Mouse (Mus musculus): ENCODE results near the gene Tnfrsf1b. TPM values are rescaled to one million over a fixed set of nuclear protein-coding genes. Genes with fewer than 3 reads are reported as not detected.
"Not testable (repeated sequence)": the region's sequence is repeated elsewhere in the genome, so short reads cannot be mapped to it uniquely, and the experiment has no call there.

Tnfrsf1b gene
- polyA plus RNA-seq, 1 experiment from 2014 or later = 2.4 TPM

DNA sequence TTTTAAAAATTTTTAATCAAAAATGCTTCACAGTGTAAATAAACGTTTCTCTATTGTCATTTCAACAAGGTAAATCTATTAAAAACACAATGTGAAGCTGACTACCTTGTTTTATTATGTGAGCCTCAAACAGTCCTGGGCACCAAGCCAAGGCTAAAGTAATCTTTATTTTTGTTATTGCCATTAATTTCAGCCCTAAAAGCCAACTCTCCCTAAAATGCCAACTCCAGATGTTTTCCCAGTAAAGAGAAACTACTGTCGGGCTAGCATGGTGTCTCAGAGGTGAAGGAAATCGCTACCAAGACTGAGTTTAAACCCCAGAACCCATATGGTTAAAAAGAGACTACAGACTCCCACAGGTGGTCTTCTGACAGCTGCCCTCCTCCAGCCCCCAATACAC, 53.3 kb downstream of the Tnfrsf1b start:
- WGBS = 57% methylated on average over 3 of the region's 3 CpGs
- Histone ChIP-seq H3K9ac (ENCODE audit: low read length) (no peak overlapping the region; the same call in 1 of the 2 replicates), H3K27ac (ENCODE audit: low read depth, low read length) (no peak overlapping the region), H3K36me3 (ENCODE audit: control insufficient read depth, insufficient read depth, low read length) (no peaks in the 10 kb centered on the region; the same call in 1 of the 2 replicates), H3K4me3 (ENCODE audit: low read depth, low read length) (no peak overlapping the region), H3K4me2 (peak overlapping the region; percentile 83), H3K9me3 (ENCODE audit: control insufficient read depth, low read length) (no peaks in the 10 kb centered on the region), H3K4me1 (ENCODE audit: control insufficient read depth, insufficient read depth, low read length) (peaks cover 7% of the 10 kb centered on the region), H3K27me3 (ENCODE audit: control insufficient read depth, insufficient read depth, low read length) (no peaks in the 10 kb centered on the region)
- no peak for DNase-seq (ENCODE audit: low spot score, missing footprints)
- ATAC-seq (ENCODE audit: low FRiP score) = no peak

DNA sequence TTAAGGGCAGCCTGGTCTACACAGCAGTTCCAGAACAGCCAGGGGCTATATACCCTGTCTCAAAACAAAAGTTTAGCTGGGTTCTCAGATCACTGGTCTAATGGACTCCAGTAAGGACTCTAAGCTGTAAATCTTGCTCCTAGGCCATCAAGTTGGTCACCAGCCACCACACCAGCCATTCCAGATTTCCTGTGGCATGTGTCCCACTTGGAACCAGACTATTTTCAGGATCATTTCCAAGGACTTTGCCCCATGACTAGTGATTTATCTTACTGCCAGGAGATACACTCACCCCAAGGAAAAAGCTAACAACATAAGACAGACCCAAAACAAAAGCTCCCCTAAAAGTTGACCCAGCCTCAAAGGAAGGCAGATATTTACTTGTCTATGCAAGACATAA, 54.0 kb downstream of the Tnfrsf1b start:
- no peak for ATAC-seq (ENCODE audit: low FRiP score)
- H3K4me2 ChIP-seq = no peak overlapping the region

DNA sequence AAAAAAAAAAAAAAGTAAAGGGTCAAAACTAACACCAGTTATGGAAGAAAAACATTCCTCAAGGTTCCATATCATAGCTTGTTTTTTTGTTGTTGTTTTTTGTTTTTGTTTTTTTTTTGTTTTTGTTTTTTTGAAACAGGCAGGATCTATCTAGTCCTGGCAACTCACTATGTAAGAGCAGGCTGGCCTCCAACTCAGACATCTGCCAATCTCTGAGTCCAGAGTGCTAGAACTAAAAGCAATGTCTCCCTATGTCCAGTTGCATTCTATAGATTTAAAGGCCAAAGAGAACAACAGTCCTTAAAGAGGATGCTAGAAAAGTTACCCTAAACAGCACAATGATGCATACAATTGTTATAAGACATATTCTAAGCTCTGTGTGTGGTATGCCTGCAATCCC, 58.1 kb downstream of the Tnfrsf1b start:
- Histone ChIP-seq H3K27me3 (ENCODE audit: control insufficient read depth, insufficient read depth, low read length) (no peaks in the 10 kb centered on the region), H3K4me3 (ENCODE audit: low read depth, low read length) (no peak overlapping the region), H3K36me3 (ENCODE audit: control insufficient read depth, insufficient read depth, low read length) (no peaks in the 10 kb centered on the region; the same call in 1 of the 2 replicates), H3K9ac (ENCODE audit: low read length) (no peak overlapping the region), H3K9me3 (ENCODE audit: control insufficient read depth, low read length) (no peaks in the 10 kb centered on the region), H3K4me1 (ENCODE audit: control insufficient read depth, insufficient read depth, low read length) (peaks cover 2% of the 10 kb centered on the region; the same call in 1 of the 2 replicates), H3K4me2 (no peak overlapping the region), H3K27ac (ENCODE audit: low read depth, low read length) (no peak overlapping the region)
- ATAC-seq (ENCODE audit: low FRiP score) (no peak), DNase-seq (ENCODE audit: low spot score, missing footprints) (no peak)

More for the DNA sequence above, 54.0 kb downstream of the Tnfrsf1b start:
- Histone ChIP-seq H3K36me3 (ENCODE audit: control insufficient read depth, insufficient read depth, low read length) (no peaks in the 10 kb centered on the region; the same call in 1 of the 2 replicates), H3K4me3 (ENCODE audit: low read depth, low read length) (no peak overlapping the region), H3K4me1 (ENCODE audit: control insufficient read depth, insufficient read depth, low read length) (peaks cover 7% of the 10 kb centered on the region), H3K9me3 (ENCODE audit: control insufficient read depth, low read length) (no peaks in the 10 kb centered on the region), H3K27ac (ENCODE audit: low read depth, low read length) (no peak overlapping the region), H3K9ac (ENCODE audit: low read length) (no peak overlapping the region), H3K27me3 (ENCODE audit: control insufficient read depth, insufficient read depth, low read length) (no peaks in the 10 kb centered on the region)
- DNase-seq (ENCODE audit: low spot score, missing footprints) = no peak

DNA sequence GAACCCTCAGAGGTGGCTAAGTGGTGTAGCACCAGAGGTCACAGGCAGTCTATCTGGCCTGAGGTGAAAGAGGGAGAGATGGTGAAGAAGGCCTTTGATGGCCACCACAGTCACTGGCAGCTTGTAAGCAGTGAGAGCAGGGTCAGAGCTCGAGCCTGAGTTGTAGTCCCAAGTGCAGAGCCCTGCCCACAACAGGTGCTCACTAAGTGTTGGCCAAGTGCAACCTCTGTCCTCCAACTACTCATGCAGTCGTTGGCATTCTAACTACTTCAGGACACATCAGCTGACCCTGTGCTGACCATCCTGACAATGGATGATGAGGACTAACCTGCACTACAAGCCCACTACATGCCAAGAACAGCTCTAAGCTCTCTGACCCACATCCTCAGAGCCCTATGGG, 59.1 kb downstream of the Tnfrsf1b start:
- WGBS = 86% methylated on average over 2 of the region's 2 CpGs
- Histone ChIP-seq H3K4me1 (ENCODE audit: control insufficient read depth, insufficient read depth, low read length) (no peaks in the 10 kb centered on the region), H3K9me3 (ENCODE audit: control insufficient read depth, low read length) (no peaks in the 10 kb centered on the region), H3K27me3 (ENCODE audit: control insufficient read depth, insufficient read depth, low read length) (no peaks in the 10 kb centered on the region), H3K4me3 (ENCODE audit: low read depth, low read length) (no peak overlapping the region), H3K4me2 (no peak overlapping the region), H3K9ac (ENCODE audit: low read length) (no peak overlapping the region), H3K27ac (ENCODE audit: low read depth, low read length) (no peak overlapping the region), H3K36me3 (ENCODE audit: control insufficient read depth, insufficient read depth, low read length) (no peaks in the 10 kb centered on the region; the same call in 1 of the 2 replicates)
- ATAC-seq (ENCODE audit: low FRiP score) (no peak), DNase-seq (ENCODE audit: low spot score, missing footprints) (no peak)

DNA sequence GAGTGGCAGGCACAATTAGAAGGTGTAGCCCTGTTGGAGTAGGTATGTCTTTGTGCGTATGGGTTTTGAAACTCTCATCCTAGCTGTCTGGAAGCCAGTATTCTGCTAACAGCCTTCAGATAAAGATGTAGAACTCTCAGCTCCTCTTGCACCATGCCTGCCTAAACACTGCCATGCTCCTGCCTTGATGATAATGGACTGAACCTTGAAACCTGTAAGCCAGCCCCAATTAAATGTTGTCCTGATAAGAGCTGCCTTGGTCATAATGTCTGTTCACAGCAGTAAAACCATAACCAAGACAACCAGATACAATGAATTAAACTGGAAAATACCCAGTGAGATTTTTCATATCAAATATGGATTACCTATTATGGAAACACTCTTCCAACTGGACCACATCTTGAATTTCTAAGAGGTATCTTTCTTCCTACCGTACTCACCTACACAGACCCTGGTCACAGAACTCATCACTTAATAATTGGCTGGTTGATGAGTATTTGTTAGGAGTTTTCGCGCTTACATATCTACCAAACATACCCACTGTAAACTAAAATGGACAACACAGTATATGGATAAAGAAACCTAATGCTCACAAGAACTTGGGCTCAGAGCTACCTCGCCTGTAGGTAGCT, 67.6 kb downstream of the Tnfrsf1b start:
- 97% methylated on average over 5 of the region's 5 CpGs for WGBS
- no peaks in the 10 kb centered on the region for H3K27me3 ChIP-seq (ENCODE audit: control insufficient read depth, insufficient read depth, low read length)
- H3K9ac ChIP-seq (ENCODE audit: low read length) = no peak overlapping the region
- peaks cover 7% of the 10 kb centered on the region for H3K36me3 ChIP-seq (ENCODE audit: control insufficient read depth, insufficient read depth, low read length)
- H3K4me1 ChIP-seq (ENCODE audit: control insufficient read depth, insufficient read depth, low read length) = no peaks in the 10 kb centered on the region
- no peak overlapping the region for H3K27ac ChIP-seq (ENCODE audit: low read depth, low read length)
- no peaks in the 10 kb centered on the region for H3K9me3 ChIP-seq (ENCODE audit: control insufficient read depth, low read length)
- H3K4me2 ChIP-seq = no peak overlapping the region
- H3K4me3 ChIP-seq (ENCODE audit: low read depth, low read length) = no peak overlapping the region
- DNase-seq (ENCODE audit: low spot score, missing footprints) = peak; percentile 49
- ATAC-seq (ENCODE audit: low FRiP score) = no peak

DNA sequence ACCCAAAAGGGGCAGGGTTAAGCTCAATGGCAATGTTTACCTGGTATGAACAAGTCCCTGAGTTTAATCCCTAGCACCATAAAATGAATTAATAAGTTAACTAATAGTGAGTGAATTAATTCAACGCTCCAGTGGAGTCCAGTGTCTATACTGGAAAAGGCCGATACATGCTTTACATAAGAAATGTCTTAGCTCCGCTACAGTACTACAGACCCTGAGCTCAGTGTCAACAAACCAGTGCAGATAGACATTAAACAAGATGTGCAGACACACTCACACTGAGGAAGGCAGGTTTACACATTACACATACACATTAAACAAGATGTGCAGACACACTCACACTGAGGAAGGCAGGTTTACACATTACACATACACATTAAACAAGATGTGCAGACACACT, 81.1 kb downstream of the Tnfrsf1b start:
- H3K4me2 ChIP-seq; ATAC-seq (ENCODE audit: low FRiP score); H3K27ac ChIP-seq (ENCODE audit: low read depth, low read length); H3K27me3 ChIP-seq (ENCODE audit: control insufficient read depth, insufficient read depth, low read length); H3K9me3 ChIP-seq (ENCODE audit: control insufficient read depth, low read length); H3K9ac ChIP-seq (ENCODE audit: low read length); H3K4me3 ChIP-seq (ENCODE audit: low read depth, low read length); H3K4me1 ChIP-seq (ENCODE audit: control insufficient read depth, insufficient read depth, low read length): not testable (repeated sequence)
- 86% methylated on average over 3 of the region's 3 CpGs for WGBS
- peak; percentile 44 for DNase-seq (ENCODE audit: low spot score, missing footprints)
- H3K36me3 ChIP-seq (ENCODE audit: control insufficient read depth, insufficient read depth, low read length) = peaks cover 11% of the 10 kb centered on the region; the same call in 1 of the 2 replicates

DNA sequence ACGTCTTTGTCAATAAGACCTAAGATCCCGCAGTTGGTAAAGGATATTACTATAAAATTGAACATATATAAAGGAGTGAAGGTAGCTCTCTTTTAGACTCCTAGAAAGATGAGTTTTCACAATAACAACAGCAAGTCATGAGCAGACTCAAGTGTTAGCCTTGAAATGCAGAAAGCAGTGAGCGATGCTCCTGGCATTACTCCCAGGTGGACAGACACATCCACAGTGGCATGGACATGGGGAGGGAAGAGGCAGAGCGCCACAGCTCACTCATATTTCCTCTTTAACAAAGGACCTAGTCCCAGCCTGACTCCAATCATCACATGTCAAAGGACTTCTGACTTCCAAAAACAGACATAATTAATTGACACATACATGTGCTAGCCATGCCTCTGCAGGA, 82.6 kb downstream of the Tnfrsf1b start:
- no peaks in the 10 kb centered on the region for H3K4me1 ChIP-seq (ENCODE audit: control insufficient read depth, insufficient read depth, low read length)
- ATAC-seq (ENCODE audit: low FRiP score) (no peak), DNase-seq (ENCODE audit: low spot score, missing footprints) (no peak)
- no peak overlapping the region for H3K4me3 ChIP-seq (ENCODE audit: low read depth, low read length)
- no peak overlapping the region for H3K9ac ChIP-seq (ENCODE audit: low read length)
- H3K27me3 ChIP-seq (ENCODE audit: control insufficient read depth, insufficient read depth, low read length) = no peaks in the 10 kb centered on the region
- H3K27ac ChIP-seq (ENCODE audit: low read depth, low read length) = no peak overlapping the region
- WGBS = 95% methylated on average over 4 of the region's 4 CpGs
- no peaks in the 10 kb centered on the region for H3K9me3 ChIP-seq (ENCODE audit: control insufficient read depth, low read length)
- H3K4me2 ChIP-seq = no peak overlapping the region
- peaks cover 10% of the 10 kb centered on the region; the same call in 1 of the 2 replicates for H3K36me3 ChIP-seq (ENCODE audit: control insufficient read depth, insufficient read depth, low read length)

Other genes starting within 250 kb of the Tnfrsf1b start
- 8.2 and 8.7 TPM in 2 replicates for gene Vps13d, start 51.9 kb downstream of the Tnfrsf1b start, polyA plus RNA-seq (2014; fragmentation: Nextera tagmentation; extraction: Ambion mirVana)
- gene Tnfrsf8, start 68.3 kb upstream of the Tnfrsf1b start, polyA plus RNA-seq (2014; fragmentation: Nextera tagmentation; extraction: Ambion mirVana) = 0.04 TPM in 1 of 2 replicates, not detected in the other

Data from midbrain, embryonic 11.5 days (tissue).